Mouse (Mus musculus): ENCODE measurements around the gene Cd33. TPM values are rescaled to one million over a fixed set of nuclear protein-coding genes. Genes with fewer than 3 reads are reported as not detected.

Gene Cd33
- total and polyA plus RNA-seq, 2 experiments from 2014 or later, result 0.37 to 2.3 TPM

- TF ChIP-seq CTCF (IDR thresholded peaks at IDR 0.05; ENCODE audit: low read depth) (no peak), EP300 (IDR thresholded peaks at IDR 0.05; ENCODE audit: low read depth) (no peak)
- Histone ChIP-seq H3K4me2 (ENCODE audit: low read depth, low read length) (peak overlapping the region; percentile 57), H3K9ac (replicated peaks; ENCODE audit: low read depth, low read length) (no peak overlapping the region), H3K4me1 (ENCODE audit: control insufficient read depth, insufficient read depth) (no peaks in the 10 kb centered on the region), H3K9me3 (replicated peaks; ENCODE audit: control insufficient read depth, low read length) (no peaks in the 10 kb centered on the region), H3K27me3 (ENCODE audit: control insufficient read depth, insufficient read depth, low read length) (peaks cover 41% of the 10 kb centered on the region), H3K36me3 (replicated peaks; ENCODE audit: control insufficient read depth, insufficient read depth, low read length) (no peaks in the 10 kb centered on the region), H3K4me3 (ENCODE audit: low read depth, low read length) (peak overlapping the region; percentile 28), H3K27ac (ENCODE audit: low read depth) (no peak overlapping the region)
- WGBS, result 6% methylated on average over 6 of the region's 13 CpGs
- no peak for DNase-seq (ENCODE audit: low spot score)
- ATAC-seq (ENCODE audit: insufficient read depth, low read depth), result no peak
Observed at GRCm38 (mm10) chr7:43490182-43490584, 54.0 kb downstream of the Cd33 start.

GRCm38 (mm10) chr7:43489631-43490125, 54.5 kb downstream of the Cd33 start, which contains the start of gene Iglon5:
Iglon5 (minus strand) TSS chr7:43490075.
- no peak for TF ChIP-seq CTCF (IDR thresholded peaks at IDR 0.05; ENCODE audit: low read depth)
- no peak for TF ChIP-seq EP300 (IDR thresholded peaks at IDR 0.05; ENCODE audit: low read depth)
- DNase-seq (ENCODE audit: low spot score) (no peak), ATAC-seq (ENCODE audit: insufficient read depth, low read depth) (no peak)
- no peak within 1 kb of the TSS for H3K27ac ChIP-seq (ENCODE audit: low read depth)
- H3K9me3 ChIP-seq (replicated peaks; ENCODE audit: control insufficient read depth, low read length), result no peaks in the 10 kb centered on the region
- peak within 1 kb of the TSS; percentile 57 for H3K4me2 ChIP-seq (ENCODE audit: low read depth, low read length)
- no peaks in the 10 kb centered on the region for H3K36me3 ChIP-seq (replicated peaks; ENCODE audit: control insufficient read depth, insufficient read depth, low read length)
- peak within 1 kb of the TSS; percentile 28 for H3K4me3 ChIP-seq (ENCODE audit: low read depth, low read length)
- under 1% methylated on average over 10 of the region's 41 CpGs for WGBS
- H3K27me3 ChIP-seq (ENCODE audit: control insufficient read depth, insufficient read depth, low read length), result peaks cover 37% of the 10 kb centered on the region
- no peak within 1 kb of the TSS for H3K9ac ChIP-seq (replicated peaks; ENCODE audit: low read depth, low read length)
- H3K4me1 ChIP-seq (ENCODE audit: control insufficient read depth, insufficient read depth), result no peaks in the 10 kb centered on the region

DNA sequence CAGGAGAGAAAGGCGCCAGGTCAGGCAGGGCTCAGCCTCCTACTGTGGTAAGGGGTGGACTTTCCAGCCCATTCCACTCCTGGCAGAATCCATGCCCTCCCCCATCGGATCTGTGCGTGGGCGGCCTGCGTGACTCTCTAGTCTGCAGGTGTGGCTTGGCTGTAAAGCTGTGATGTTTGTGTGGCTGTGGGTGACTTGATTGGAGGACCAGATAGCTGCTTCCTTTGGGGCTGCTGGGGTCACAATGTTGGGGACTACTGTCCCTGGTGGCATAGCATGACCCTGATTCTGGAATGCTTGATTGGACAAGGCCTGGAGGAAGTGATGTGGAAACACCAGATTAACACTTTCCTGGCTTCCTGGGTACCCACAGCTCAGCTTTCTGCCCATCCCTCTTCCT, 55.6 kb downstream of the Cd33 start:
- Histone ChIP-seq H3K36me3 (replicated peaks; ENCODE audit: control insufficient read depth, insufficient read depth, low read length) (no peaks in the 10 kb centered on the region), H3K4me2 (ENCODE audit: low read depth, low read length) (no peak overlapping the region), H3K9me3 (replicated peaks; ENCODE audit: control insufficient read depth, low read length) (no peaks in the 10 kb centered on the region), H3K9ac (replicated peaks; ENCODE audit: low read depth, low read length) (no peak overlapping the region), H3K27ac (ENCODE audit: low read depth) (no peak overlapping the region), H3K27me3 (ENCODE audit: control insufficient read depth, insufficient read depth, low read length) (peaks cover 37% of the 10 kb centered on the region), H3K4me3 (ENCODE audit: low read depth, low read length) (no peak overlapping the region), H3K4me1 (ENCODE audit: control insufficient read depth, insufficient read depth) (no peaks in the 10 kb centered on the region)
- DNase-seq (ENCODE audit: low spot score), result no peak
- TF ChIP-seq CTCF (IDR thresholded peaks at IDR 0.05; ENCODE audit: low read depth) (no peak), EP300 (IDR thresholded peaks at IDR 0.05; ENCODE audit: low read depth) (no peak)
- 30% methylated on average over 5 of the region's 5 CpGs for WGBS
- ATAC-seq (ENCODE audit: insufficient read depth, low read depth), result no peak

GRCm38 (mm10) chr7:43483236-43483635, 61.0 kb downstream of the Cd33 start:
- no peak overlapping the region for H3K4me2 ChIP-seq (ENCODE audit: low read depth, low read length)
- 7% methylated on average over 10 of the region's 10 CpGs for WGBS
- H3K27ac ChIP-seq (ENCODE audit: low read depth), result no peak overlapping the region
- no peak overlapping the region for H3K4me3 ChIP-seq (ENCODE audit: low read depth, low read length)
- H3K9ac ChIP-seq (replicated peaks; ENCODE audit: low read depth, low read length), result no peak overlapping the region
- DNase-seq (ENCODE audit: low spot score), result no peak
- H3K9me3 ChIP-seq (replicated peaks; ENCODE audit: control insufficient read depth, low read length), result no peaks in the 10 kb centered on the region
- H3K36me3 ChIP-seq (replicated peaks; ENCODE audit: control insufficient read depth, insufficient read depth, low read length), result no peaks in the 10 kb centered on the region
- TF ChIP-seq EP300 (IDR thresholded peaks at IDR 0.05; ENCODE audit: low read depth) (no peak), CTCF (IDR thresholded peaks at IDR 0.05; ENCODE audit: low read depth) (no peak)
- no peak for ATAC-seq (ENCODE audit: insufficient read depth, low read depth)
- H3K4me1 ChIP-seq (ENCODE audit: control insufficient read depth, insufficient read depth), result peaks cover 5% of the 10 kb centered on the region; the same call in 1 of the 2 replicates
- H3K27me3 ChIP-seq (ENCODE audit: control insufficient read depth, insufficient read depth, low read length), result peaks cover 9% of the 10 kb centered on the region

DNA sequence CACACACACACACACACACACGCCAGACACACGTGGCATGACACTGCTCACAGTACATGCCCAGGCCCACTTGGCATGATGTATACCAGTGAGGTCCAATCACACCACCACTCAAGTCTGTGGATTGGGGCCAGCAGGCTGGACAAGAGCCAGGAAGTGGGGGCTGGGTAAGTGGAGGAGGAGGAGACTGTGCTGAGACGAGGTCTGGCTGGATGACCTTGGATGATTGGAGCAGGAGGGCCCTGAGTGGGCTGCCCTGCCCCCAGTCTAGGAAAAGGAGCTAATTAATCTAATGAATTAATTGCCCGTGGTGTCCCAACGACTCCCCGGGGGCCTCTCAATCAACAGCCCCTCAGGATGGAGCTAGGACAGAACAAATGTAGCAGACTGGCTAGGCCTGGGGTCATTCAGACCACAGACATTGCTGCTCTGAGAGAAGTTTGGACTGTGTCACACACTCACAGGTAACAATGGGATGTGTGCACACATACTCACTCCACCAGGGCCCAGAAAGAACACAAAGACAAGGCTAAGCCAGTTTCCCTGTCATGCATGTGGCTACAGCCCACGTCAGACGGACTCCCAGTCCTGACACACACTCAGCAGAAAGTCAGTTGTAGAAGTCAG, 62.0 kb downstream of the Cd33 start:
- no peak overlapping the region for H3K4me2 ChIP-seq (ENCODE audit: low read depth, low read length)
- TF ChIP-seq CTCF (IDR thresholded peaks at IDR 0.05; ENCODE audit: low read depth) (no peak), EP300 (IDR thresholded peaks at IDR 0.05; ENCODE audit: low read depth) (no peak)
- peak; percentile 54; the same call in 1 of the 2 replicates for ATAC-seq (ENCODE audit: insufficient read depth, low read depth)
- no peak overlapping the region for H3K27ac ChIP-seq (ENCODE audit: low read depth)
- no peak overlapping the region for H3K4me3 ChIP-seq (ENCODE audit: low read depth, low read length)
- DNase-seq (ENCODE audit: low spot score), result peak; percentile 6
- H3K9ac ChIP-seq (replicated peaks; ENCODE audit: low read depth, low read length), result no peak overlapping the region
- 52% methylated on average over 8 of the region's 8 CpGs for WGBS
- H3K4me1 ChIP-seq (ENCODE audit: control insufficient read depth, insufficient read depth), result peaks cover 5% of the 10 kb centered on the region; the same call in 1 of the 2 replicates
- H3K27me3 ChIP-seq (ENCODE audit: control insufficient read depth, insufficient read depth, low read length), result peaks cover 18% of the 10 kb centered on the region
- H3K9me3 ChIP-seq (replicated peaks; ENCODE audit: control insufficient read depth, low read length), result no peaks in the 10 kb centered on the region
- no peaks in the 10 kb centered on the region for H3K36me3 ChIP-seq (replicated peaks; ENCODE audit: control insufficient read depth, insufficient read depth, low read length)

Measured in heart, postnatal 0 days (tissue).